Mouse (Mus musculus) duodenum, adult 2 months (tissue): ENCODE measurements around the gene Zfp282. TPM values are rescaled to one million over a fixed set of nuclear protein-coding genes. Genes with fewer than 3 reads are reported as not detected.

Experiments used
- polyA plus RNA-seq: library from polyadenylated mRNA; depleted of rRNA; stranded (reverse); fragments of >200 nt; gene quantifications from 2 replicates; pipeline ENCODE4 v1.2.3, GENCODE M21; 2012; ENCODE audit warnings: low replicate concordance; rRNA removed

The Zfp282 gene
- polyA plus RNA-seq, result 4.1 and 4.6 TPM in 2 replicates

GRCm38 (mm10) chr6:47877058-47877457 lies at the start of gene Zfp282:
Gene Zfp282, plus strand, starts transcription at chr6:47877204.

GRCm38 (mm10) chr6:47830104-47831078 lies 46.6 kb upstream of the Zfp282 start, which contains the start of gene Zfp786:
Gene Zfp786, minus strand, starts transcription at chr6:47830867.

GRCm38 (mm10) chr6:47835482-47835983 lies 41.5 kb upstream of the Zfp282 start, which contains the start of gene Zfp398:
Gene Zfp398, plus strand, starts transcription at chr6:47835661.

GRCm38 (mm10) chr6:47920447-47921340 lies 43.7 kb downstream of the Zfp282 start, which contains the start of gene Zfp212:
Gene Zfp212, plus strand, starts transcription at chr6:47920476.

GRCm38 (mm10) chr6:47953191-47953726 lies 76.3 kb downstream of the Zfp282 start, which contains the start of gene Zfp956:
Gene Zfp956, plus strand, starts transcription at chr6:47953390.

Other genes with a start within 250 kb of the Zfp282 start
- gene Pdia4, start 63.8 kb upstream of the Zfp282 start, polyA plus RNA-seq, result 6.7 and 9.5 TPM in 2 replicates
- 0.02 and 0.36 TPM in 2 replicates for gene Zfp786, start 46.3 kb upstream of the Zfp282 start, polyA plus RNA-seq
- gene Zfp398, start 41.5 kb upstream of the Zfp282 start, polyA plus RNA-seq, result 3.6 and 4.7 TPM in 2 replicates
- 4.9 and 5.0 TPM in 2 replicates for gene Zfp212, start 43.3 kb downstream of the Zfp282 start, polyA plus RNA-seq
- gene Zfp956, start 76.2 kb downstream of the Zfp282 start, polyA plus RNA-seq, result 4.0 and 8.9 TPM in 2 replicates
- gene Zfp777, start 171.7 kb downstream of the Zfp282 start, polyA plus RNA-seq, result 16.1 and 16.2 TPM in 2 replicates
- gene Zfp746, start 209.4 kb downstream of the Zfp282 start, polyA plus RNA-seq, result 11.7 and 12.6 TPM in 2 replicates